Mouse (Mus musculus): ENCODE data around the gene Fxyd6.

- TF ChIP-seq CTCF (IDR thresholded peaks at IDR 0.05 in 2 of 3, conservative IDR thresholded peaks at IDR 0.05 in 1 of 3; ENCODE audit: control insufficient read depth in 1 of 3, insufficient read depth in 1 of 3, low read depth in 2 of 3, low read length in 3 of 3, poor library complexity in 1 of 3, severe bottlenecking in 1 of 3) (no peak), MEF2A (IDR thresholded peaks at IDR 0.05; ENCODE audit: extremely low read depth, insufficient replicate concordance, low read depth, low read length, poor library complexity, severe bottlenecking) (no peak)
Measured at GRCm38 (mm10) chr9:45434171-45434570, 64.2 kb downstream of the Fxyd6 start.
